Mouse (Mus musculus) kidney, postnatal 14 days (tissue): ENCODE results near the gene Esrra.
A peak's percentile ranks its signal among the peaks of the same experiment; 100 is the strongest.

Source experiments
- DNase-seq: peaks from one replicate; pipeline ENCODE4 v3.0.0; 2022; ENCODE audit warnings: mixed read lengths

Esrra gene

GRCm38 (mm10) chr19:6919876-6920740 lies 1.5 kb downstream of the Esrra start:
- peak; percentile 85 for DNase-seq

- DNase-seq, result no peak
These were observed 2.2 kb downstream of the Esrra start for GRCm38 (mm10) chr19:6919431-6919830.

GRCm38 (mm10) chr19:6918321-6918720 lies 3.3 kb downstream of the Esrra start:
- no peak for DNase-seq

GRCm38 (mm10) chr19:6916496-6916895 lies 5.1 kb downstream of the Esrra start:
- DNase-seq, result no peak

- no peak for DNase-seq
These were observed 6.3 kb downstream of the Esrra start for GRCm38 (mm10) chr19:6915276-6915675.

GRCm38 (mm10) chr19:6914540-6914939 lies 7.1 kb downstream of the Esrra start:
- DNase-seq, result no peak

GRCm38 (mm10) chr19:6913991-6914390 lies 7.6 kb downstream of the Esrra start:
- DNase-seq, result no peak

- DNase-seq, result no peak
These were observed 8.6 kb downstream of the Esrra start for GRCm38 (mm10) chr19:6913036-6913435.

GRCm38 (mm10) chr19:6912205-6912970 lies 9.2 kb downstream of the Esrra start:
- DNase-seq, result no peak

GRCm38 (mm10) chr19:6911101-6912074 lies 10.2 kb downstream of the Esrra start:
- DNase-seq, result no peak

GRCm38 (mm10) chr19:6910306-6910705 lies 11.3 kb downstream of the Esrra start:
- DNase-seq, result peak; percentile 75

- peak; percentile 96 for DNase-seq
These were observed 11.9 kb downstream of the Esrra start, which contains the start of the genes Trmt112 and Prdx5 for GRCm38 (mm10) chr19:6909507-6910289. Gene Trmt112 (plus strand): TSS chr19:6909698. Gene Prdx5 (minus strand): TSS chr19:6910106.

GRCm38 (mm10) chr19:6909021-6909420 lies 12.6 kb downstream of the Esrra start:
- peak; percentile 32 for DNase-seq

- no peak for DNase-seq
These were observed 13.6 kb downstream of the Esrra start for GRCm38 (mm10) chr19:6907811-6908540.

GRCm38 (mm10) chr19:6907094-6907493 lies 14.5 kb downstream of the Esrra start:
- DNase-seq, result no peak

- no peak for DNase-seq
These were observed 15.4 kb downstream of the Esrra start for GRCm38 (mm10) chr19:6906199-6906598.

GRCm38 (mm10) chr19:6905498-6906159 lies 16.0 kb downstream of the Esrra start:
- no peak for DNase-seq

GRCm38 (mm10) chr19:6904846-6905245 lies 16.8 kb downstream of the Esrra start:
- peak; percentile 85 for DNase-seq

- peak; percentile 65 for DNase-seq
These were observed 18.6 kb downstream of the Esrra start for GRCm38 (mm10) chr19:6903031-6903430.

GRCm38 (mm10) chr19:6899641-6900040 lies 22.0 kb downstream of the Esrra start:
- no peak for DNase-seq
